Mouse (Mus musculus): ENCODE data around the gene Ccl9.
A peak's percentile ranks its signal among the peaks of the same experiment; 100 is the strongest.
"Not testable (repeated sequence)": the region's sequence is repeated elsewhere in the genome, so short reads cannot be mapped to it uniquely, and the experiment has no call there.

Ccl9 gene

DNA sequence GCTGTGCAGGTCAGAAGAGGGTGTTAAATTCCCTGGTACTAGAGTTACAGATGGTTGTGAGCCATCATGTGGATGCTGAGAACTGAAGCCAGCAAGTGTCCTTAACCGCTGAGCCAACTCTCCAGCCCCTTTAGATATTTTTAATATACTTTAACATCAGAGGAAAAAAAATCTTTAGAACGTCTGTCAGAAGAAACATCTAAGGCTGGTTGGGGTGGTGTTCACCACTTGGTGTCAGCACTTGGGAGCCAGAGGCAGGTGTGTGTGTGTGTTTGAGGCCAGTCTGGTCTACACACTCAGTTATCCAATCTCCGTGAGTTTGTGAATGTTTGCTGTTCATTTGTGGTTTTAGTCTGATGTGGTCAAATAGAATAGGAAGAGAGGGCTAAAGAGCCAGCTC is 563 bp upstream of the Ccl9 start:
- no peak for DNase-seq

DNA sequence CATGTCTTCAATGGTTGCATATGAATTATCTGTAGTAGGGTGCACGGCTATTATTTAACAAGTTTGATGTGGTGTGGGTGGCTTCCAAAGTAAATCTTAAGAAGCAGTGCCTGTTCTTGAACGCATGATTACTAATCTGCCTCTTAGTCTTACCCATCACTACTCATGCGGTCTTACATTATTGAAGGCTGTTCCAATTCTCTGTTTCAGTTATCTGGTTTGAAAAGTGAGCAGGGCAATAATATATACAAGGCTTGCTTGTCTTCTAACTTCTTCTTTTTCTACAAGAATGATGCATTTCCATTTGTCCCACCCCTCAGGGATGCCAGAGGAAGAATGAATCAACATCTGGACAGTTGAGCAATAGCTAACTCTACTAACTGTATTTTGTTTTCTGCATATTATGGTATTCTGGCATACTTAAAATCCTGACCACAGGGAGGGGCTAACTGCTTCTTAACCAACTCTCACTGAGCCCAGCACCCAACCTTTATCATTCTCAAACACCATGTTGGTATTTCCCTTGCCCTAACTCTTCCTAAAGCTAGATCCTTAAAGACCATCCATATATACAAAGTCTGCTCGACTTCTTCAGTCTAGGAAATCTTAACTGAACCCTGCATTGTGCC is 1.4 kb downstream of the Ccl9 start:
- DNase-seq, result no peak

DNA sequence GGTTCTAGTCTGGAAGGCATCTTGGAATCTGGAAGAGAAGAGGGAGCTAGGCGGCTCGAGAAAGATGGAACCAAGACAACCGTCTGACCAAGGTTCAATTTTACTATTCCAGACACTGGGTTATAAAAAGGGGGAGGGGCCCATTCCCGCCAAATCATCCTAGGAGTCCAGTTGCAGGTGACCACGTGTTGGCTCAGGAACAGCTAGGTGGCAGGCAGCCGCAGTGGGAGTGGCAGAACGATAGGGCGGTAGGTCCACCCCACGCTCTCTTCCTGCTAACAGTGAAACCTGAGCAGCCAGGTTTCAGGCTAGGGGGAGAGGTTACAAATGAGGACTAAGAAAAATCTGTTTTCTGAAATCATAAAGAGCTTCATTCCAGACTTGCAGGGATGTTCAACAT is 5.6 kb downstream of the Ccl9 start:
- DNase-seq, result no peak

DNA sequence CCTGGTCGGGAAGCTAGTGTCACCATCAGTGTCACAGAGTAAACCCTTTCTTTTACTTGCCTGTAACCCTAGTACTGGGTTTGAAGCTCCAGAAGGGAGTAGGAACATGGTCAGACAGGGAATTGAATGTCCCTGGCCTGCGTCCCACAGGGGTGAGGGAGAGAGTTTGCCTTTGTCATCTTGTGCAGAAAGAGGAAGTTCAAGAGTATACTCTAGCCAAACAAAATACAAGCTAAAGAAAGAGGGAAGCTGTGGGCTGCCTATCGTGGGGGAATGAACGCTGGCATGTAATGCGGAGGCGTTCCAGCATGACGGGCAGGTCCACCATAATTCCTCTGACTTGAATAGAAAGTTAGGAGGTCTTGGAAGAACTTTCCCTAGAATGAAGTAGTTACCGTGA is 6.2 kb downstream of the Ccl9 start:
- DNase-seq, result peak; percentile 18

DNA sequence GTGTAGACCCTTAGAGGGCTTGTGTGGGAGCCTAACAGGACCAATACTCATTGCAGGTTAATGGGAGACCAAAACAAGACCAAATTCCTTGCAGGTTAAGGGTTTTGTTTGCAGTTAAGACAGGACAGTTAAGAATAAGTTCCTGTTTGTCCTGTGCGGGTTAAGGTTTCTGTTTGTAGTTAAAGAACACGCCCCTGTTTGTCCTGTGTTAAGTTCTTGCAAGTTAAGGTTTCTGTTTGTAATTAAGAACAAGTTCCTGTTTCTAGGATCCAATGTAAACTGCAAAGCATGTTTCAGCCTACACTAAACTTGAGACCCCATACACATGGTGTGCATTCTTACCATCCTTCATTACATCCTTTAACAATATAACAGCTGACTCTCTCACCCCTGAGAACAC is 8.2 kb downstream of the Ccl9 start:
- DNase-seq, result no peak

DNA sequence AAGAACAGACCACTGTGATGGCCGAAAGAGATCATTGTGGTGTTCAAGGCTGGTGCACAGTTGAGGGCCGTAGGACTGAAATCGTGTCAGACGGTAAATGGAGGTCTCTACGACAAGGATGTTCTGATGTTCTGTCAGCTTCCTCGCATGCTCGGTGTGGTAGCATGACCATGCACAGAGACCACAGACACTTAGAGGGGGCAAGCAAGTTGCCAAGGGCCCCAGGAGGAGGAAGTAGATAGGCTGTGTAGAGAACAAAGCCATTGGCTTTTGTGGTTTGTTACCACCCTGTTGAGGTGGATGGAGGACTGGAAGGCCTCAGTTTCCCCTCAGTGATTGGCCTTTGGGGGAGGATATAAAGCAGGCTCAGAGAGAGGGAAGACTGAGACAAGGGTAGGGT is 9.2 kb downstream of the Ccl9 start:
- DNase-seq, result no peak

DNA sequence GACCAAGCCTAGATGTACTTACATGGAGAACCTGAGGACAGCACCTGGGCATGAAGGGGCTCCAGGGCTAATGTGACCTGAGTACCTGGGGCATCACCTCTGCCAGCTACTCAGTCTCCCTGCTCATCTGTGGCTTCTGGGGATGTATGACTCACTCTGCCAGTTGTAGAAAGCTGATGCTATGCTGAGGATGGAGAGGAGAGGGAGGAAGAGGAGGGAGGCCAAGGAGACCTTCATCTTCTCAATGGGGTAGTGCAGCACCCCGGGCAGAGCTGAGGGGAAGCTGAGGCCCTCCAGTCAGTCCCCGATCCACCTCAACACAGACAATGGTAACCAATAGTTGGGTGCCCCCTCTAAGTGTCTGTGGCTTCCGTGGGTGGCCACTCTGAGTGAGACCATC is 9.7 kb downstream of the Ccl9 start:
- no peak for DNase-seq

DNA sequence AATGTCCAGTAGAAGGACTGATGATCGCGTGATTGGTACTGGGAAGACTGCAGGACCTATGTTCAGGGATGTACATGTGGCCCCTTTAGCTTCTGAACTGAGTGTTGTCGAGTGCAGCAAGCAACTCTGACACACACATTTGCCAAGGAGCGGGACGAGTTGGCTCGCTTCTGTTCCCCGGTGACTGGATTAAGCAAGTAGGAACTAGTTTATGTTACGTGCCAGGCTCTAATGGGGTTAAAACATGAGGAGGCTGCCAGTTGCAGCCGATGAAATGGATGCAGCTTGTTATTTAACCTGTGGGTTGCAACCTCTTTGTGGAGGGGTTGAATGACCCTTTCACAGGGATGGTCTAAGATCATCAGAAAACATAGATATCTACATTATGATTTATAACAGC is 10.4 kb downstream of the Ccl9 start:
- no peak for DNase-seq

DNA sequence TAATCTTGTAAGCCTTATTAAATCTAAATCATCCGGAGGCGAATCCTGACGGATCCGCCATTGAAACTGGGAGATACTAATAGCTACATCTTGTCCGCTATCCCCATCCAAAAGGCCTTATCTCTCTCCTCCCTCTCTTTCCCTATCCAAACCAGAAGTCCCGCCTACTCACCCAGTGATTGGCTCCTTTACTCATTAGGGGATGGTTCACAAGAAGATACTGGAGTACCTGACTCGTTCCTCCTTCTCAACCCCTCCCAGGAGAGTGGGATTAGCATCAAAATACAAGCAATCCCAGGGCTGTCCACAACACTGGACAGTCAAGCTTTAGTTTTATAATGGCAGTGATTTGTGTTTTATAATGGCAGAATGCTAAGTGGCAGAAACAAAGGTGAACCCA is 11.1 kb downstream of the Ccl9 start:
- no peak for DNase-seq

DNA sequence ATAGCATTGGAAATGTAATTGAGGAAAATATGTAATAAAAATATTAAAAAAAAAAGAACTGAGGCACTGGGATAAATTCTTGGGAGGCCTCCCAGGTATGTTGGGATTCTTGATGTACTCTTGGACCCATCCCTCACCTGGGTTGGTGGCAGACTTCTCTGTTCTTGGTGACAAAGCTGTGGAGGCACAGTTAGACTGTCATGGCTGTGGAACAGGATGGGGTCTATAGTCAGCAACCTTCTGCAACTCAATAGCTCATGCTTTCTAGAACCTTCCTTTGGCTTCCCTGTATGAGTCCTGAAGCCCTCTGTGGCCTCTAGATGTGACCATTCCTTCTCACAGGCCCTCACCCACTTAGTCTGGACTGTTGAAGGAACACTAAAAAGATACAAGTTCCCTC is 11.8 kb downstream of the Ccl9 start:
- DNase-seq, result no peak

DNA sequence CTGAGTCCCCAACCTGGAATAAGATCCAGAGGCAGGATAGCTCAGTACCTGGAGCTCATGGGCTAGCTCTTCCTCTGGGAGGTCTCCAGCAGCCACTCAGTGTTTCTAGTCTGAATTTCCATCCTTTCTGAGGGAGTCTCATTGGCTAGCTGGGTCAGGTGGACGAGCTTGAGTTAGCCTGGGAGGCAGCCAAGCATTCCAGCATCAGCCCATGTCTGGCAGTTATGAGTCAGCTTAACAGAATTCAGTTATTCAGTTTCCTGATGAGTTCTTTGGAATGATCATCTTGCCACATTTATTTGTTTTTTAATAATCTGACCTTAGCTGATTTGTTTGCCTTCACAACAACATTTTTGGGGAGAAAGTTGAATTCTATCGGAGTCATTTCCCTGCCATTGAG is 14.7 kb downstream of the Ccl9 start:
- no peak for DNase-seq

DNA sequence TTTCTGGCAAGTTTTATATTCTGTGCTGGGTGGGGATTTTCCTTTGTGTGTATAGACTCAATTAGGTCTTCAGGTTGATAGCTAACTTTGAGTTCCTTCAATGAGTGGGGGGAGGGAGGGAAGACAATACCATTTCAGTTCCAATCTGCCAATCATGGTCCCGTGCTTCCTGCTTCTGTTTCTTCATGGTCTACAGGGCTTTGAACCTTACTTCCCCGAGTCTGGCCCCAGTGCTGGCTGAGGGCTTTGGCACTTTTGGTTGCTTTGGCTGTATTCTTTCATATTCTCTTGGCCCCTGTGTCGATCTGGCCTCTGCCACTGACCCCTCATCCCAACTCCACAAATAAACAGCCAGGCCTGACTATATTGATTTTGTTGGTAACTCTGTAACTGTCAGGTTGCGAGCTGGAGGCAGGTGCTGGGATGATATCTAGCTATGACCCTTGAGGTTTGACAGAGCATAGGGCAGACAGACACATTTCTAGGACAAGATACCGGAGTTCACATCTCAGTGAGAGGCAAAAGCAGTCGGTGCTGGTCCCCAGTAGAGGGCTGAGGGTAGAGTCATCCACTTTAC is 16.0 kb downstream of the Ccl9 start:
- peak; percentile 12 for DNase-seq

DNA sequence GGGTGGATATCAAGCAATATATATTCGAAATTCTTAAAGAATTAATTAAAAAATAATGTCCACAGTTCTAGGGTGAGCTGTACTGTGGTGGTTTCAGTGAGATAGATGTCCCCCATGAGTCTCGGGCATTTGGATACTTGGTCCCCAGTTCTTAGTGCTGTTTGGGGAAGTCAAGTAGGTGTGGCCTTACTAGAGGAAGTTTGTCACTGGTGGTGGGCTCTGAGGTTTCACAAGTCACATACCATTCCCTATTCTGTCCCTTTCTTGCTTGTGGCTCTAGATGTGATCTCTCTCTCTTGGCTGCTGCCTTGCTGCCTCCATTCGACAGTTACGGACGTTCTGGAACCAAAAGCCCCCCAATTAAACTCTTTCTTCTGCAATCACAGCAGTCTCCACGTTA is 18.0 kb downstream of the Ccl9 start:
- DNase-seq, result no peak

DNA sequence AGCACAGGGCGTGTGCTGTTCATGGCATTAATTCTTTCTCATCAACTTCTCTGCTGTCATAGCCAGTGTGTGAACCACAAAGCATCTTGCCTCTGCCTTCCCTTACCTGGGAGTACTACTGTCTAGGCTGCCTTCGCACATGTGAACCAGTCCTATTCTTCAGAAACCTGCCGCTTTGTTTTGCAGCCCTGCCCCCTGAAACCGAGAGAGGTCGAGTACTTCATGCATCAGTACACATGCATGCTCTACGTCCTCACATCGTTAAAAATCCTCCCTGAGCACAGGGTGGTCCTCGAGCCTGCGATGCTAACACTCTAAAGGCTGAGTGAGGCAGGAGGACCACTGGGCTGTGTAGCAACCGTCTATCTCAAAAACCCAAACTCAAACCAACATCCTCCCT is 21.4 kb downstream of the Ccl9 start:
- DNase-seq, result no peak

DNA sequence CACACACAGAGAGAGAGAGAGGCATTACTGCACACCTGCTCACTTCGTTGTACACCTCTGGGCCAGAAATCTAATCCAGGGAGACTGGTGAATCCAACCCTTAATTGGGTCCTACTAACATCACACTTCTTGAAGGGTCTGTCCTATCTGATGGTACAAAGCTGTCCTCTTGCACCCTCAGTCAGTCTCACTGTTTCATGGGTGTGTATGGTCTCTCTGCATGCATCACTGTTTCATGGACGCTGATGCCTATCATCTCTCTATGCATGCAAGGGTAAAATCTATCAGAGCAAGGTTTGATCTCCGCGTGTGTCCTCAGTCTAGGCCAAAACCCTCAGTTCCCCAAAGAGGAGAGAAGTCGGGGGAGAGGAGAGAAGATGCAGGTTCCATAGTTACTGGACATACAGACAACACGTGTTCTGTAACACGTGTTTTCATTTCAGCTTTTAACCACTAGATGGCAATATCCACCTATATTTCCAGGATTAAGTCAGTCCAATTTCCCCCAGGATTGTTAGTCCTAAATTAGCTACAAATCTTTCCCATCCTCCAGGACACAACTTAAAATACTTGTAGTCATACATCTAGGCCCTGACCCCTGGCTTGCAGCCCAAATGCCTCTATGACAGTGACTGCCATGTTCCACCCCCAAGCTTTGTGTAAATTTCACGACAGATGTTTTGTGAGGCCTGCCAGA is 22.2 kb downstream of the Ccl9 start:
- DNase-seq, result no peak

DNA sequence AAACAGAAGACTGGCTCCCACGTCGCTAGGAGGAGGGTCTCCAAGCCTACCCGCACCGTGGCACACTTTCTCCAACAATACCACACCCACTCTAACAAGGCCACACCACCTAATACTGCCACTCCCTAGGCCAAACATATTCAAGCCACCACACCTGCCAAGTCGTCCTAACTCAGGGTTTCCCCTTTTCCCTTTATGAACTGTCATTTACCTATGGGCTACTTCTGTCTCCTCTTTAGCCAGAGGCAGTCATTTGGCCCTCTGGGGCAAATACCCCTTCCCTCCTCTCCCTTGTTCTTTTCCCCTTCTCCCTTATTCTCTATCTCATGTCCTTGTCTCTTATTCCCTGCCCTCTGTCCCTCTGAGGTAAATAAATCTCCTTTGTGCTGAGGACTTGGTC is 26.8 kb downstream of the Ccl9 start:
- no peak for DNase-seq

DNA sequence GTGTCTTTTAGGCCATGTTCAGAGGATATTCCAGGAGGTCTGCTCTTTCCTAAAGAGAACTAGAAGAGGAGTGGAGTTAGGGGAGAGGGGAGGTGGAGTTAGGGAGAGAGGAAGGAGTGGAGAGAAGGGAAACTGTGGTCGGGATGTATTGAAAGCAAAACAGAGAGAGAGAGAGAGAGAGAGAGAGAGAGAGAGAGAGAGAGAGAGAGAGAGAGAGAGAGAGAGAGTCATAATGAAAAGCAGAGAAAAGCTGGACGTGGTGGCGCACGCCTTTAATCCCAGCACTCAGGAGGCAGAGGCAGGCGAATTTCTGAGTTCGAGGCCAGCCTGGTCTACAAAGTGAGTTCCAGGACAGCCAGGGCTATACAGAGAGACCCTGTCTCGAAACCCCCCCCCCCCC is 27.4 kb downstream of the Ccl9 start:
- DNase-seq, result not testable (repeated sequence)

DNA sequence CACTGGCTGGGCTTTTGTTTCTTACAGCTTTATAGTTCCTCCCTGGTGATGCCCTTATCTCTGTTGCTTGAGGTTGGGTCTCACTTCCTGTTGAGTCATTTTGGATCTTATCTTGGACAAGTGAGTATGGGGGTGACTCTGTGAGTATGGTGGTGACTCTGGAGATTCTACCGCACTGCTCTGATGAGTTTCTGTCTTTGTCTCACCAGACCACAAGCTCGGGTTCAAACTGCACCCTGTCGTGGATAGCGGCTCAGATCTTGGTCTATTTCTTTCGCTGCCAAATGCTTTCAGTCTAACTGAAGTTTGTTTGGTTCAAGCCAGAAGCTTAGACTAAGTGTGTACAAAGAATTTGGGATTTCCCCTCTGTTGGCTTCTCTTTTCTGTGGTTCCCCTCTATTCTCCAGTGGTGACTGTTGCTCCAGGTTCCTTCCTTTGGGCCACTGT is 28.2 kb downstream of the Ccl9 start:
- no peak for DNase-seq

DNA sequence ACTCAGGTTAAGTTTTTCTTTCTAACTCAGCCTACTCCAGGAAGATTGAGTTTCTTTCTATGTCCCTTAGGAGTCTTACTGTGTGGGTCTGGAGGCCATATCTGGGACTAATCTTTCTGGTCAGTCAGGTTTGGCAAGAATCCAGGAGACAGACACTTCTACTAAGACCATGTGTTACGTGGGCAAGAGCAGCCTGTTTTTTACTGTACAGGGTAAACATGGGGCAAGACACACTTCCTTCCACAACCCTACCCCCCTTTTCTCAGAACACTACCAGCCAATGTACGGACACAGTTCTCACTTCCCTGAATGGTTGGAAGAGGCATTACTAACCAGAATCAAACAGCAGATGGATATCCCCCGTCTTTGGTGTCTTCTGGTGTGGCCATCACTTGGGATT is 34.2 kb downstream of the Ccl9 start:
- DNase-seq, result no peak

DNA sequence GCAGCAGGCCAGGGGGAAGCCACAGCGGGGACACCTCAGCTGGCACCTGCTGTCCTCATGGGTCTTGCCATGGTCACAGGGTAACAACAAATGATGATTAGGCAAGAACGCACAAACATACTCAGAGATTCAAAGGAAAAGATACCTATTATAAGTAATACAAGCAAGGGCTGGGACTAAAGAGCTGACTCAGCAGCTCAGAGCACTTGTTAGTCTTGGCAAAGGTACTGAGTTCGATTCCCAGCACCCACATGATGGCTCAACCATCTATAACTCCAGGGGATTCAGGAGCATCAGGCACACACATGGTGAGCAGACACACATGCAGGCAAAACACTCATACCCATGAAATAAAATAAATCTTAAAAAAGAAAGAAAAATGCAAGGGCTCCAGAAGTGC is 37.0 kb downstream of the Ccl9 start:
- DNase-seq, result no peak

DNA sequence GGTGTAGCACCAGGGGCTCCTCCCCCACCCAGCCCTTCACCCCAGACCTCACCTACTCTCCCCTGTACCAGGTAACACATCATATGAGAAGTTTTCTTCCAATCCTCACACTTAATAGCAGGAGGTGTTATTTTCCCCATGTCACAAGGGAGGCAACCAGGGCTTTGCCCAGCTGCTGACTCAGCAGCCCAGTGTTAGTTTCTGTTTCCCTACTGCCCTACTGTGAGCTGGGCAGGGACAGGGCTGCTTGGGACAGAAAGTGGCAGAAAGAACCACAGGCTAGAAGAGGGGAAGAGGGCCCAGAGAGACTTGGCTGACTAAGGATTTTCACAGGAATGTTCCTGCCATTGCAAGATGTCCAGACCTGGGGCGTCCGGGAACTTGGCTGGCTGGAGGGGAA is 37.5 kb downstream of the Ccl9 start:
- DNase-seq, result no peak

DNA sequence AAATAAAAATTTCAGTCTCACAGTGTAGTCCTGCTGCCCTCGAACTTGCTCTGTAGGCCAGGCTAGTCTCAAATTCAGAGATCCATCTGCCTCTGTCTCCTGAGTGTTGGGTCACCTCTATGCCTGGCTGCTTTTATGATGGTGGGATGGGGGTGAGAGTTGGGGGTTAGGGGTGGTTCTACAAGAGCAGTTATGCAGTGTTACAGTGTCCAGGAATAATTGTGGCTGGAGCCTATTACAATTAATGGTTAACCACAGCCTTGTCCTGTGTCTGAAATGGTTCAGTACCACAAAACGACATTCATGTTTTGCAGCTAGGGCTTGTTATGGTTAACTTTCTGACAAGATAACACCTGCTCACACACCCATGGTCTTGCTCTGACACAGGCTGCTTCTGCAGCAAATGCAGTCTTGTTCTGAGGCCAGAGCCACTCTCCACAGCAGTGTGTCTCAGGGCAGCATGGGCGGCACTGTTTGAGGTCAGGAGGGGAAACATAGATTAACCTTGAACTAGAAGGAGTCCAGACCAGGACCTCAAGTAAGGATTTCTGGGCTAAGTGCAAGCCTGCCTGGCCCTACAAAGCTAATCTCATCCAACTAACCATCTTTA is 39.6 kb downstream of the Ccl9 start:
- DNase-seq, result no peak

DNA sequence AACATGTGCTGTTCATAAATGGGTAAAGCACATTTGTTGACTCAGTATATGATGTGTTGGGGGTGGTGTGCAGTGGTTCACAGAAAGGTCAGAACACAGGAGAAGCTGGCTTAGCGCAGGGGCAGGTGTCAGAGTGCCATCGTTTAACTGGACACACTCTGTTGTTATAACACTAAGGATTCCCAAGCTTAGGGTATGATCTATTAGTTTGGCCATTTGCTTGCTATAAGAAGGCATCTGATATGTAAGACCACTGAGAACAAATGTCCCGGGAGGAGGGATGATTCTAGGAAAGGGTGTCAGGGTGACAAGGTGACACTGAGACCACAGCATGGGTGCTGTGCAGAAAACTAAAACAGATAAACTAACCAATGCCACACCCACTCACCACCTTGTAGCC is 41.6 kb downstream of the Ccl9 start:
- DNase-seq, result no peak
